Mouse (Mus musculus) kidney, embryonic 16.5 days (tissue): ENCODE results near the gene Ell. TPM values are rescaled to one million over a fixed set of nuclear protein-coding genes. Genes with fewer than 3 reads are reported as not detected.

Source experiments
- ATAC-seq: fragments of 200-750 bp; cut with Nextera tagmentation; 2 replicates; pipeline ENCODE4 v1.8.0; 2017; ENCODE audit warnings: moderate TSS enrichment; ENCODE audit not compliant: low FRiP score, low TSS enrichment
- H3K27ac ChIP-seq: fragments of 300-500 bp; sonication (generic); 2 replicates; pipeline ENCODE4 v1.5.1; 2014; ENCODE audit warnings: low read length
- H3K27me3 ChIP-seq: fragments of 300-500 bp; sonication (generic); 2 replicates; pipeline ENCODE4 v1.6.1; 2014; ENCODE audit warnings: low read length, control low read depth, mixed read lengths; ENCODE audit not compliant: insufficient read depth
- H3K36me3 ChIP-seq: fragments of 300-500 bp; sonication (generic); 2 replicates; pipeline ENCODE4 v1.6.1; 2014; ENCODE audit warnings: low read length, control low read depth, mixed read lengths; ENCODE audit not compliant: insufficient read depth
- H3K4me1 ChIP-seq: fragments of 300-500 bp; sonication (generic); 2 replicates; pipeline ENCODE4 v1.6.1; 2014; ENCODE audit warnings: low read length, control low read depth, mixed read lengths; ENCODE audit not compliant: insufficient read depth
- H3K4me2 ChIP-seq: fragments of 300-500 bp; sonication (generic); replicated peaks from 2 replicates; pipeline ENCODE4 v1.6.1; 2014; ENCODE audit warnings: low read depth, low read length
- H3K4me3 ChIP-seq: fragments of 300-500 bp; sonication (generic); 2 replicates; pipeline ENCODE4 v1.5.1; 2014; ENCODE audit warnings: mild to moderate bottlenecking, low read length
- H3K9ac ChIP-seq: fragments of 300-500 bp; sonication (generic); replicated peaks from 2 replicates; pipeline ENCODE4 v1.6.1; 2014; ENCODE audit warnings: low read length
- H3K9me3 ChIP-seq: fragments of 300-500 bp; sonication (generic); 2 replicates; pipeline ENCODE4 v1.6.1; 2016; ENCODE audit warnings: low read length, control low read depth
- WGBS: fragments of 180-500 bp; shearing (Covaris S2); extraction: QIAGEN DNeasy Blood & Tissue Kit; methylation state at CpG from one replicate; pipeline ENCODE4 v1.1.7; 2014; 5-methylcytosine and 5-hydroxymethylcytosine counted together
- polyA plus RNA-seq: library from polyadenylated mRNA; unstranded; fragments of >200 nt; fragmentation: Nextera tagmentation; extraction: Ambion mirVana; gene quantifications from 2 replicates; pipeline ENCODE4 v1.2.1, GENCODE M21; 2015

Ell gene
- polyA plus RNA-seq, 1 experiment from 2014 or later = 24.1 TPM

DNA sequence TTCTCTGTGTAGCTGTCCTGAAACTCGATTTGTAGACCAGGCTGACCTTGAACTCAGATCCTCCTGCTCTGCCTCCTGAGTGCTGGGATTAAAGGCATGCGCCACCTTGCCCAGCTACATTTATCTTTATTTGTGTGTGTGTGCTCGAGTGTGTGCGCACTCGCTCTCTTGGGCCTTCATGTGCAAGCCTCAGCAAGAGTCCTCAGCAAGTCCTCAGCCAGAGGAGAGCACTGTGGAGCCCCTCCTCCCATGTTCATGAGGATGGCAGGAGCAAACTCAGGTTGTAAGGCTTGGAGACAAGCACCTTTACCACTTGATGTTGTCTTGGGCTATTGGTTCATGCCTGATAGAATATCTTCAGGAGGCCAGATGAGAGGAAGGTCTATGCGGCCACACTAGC, 8.5 kb downstream of the Ell start:
- Histone ChIP-seq H3K9me3 (no peaks in the 10 kb centered on the region), H3K36me3 (0 out of 2 replicates have a peak, but pooled peaks cover 2% of the 10 kb centered on the region), H3K4me2 (no peak overlapping the region), H3K27ac (0 out of 2 replicates have a peak overlapping the region, but pooled peaks have one; percentile 18), H3K27me3 (no peaks in the 10 kb centered on the region), H3K4me3 (no peak overlapping the region), H3K9ac (no peak overlapping the region), H3K4me1 (peaks cover 23% of the 10 kb centered on the region)
- no peak for ATAC-seq
- 84% methylated on average over 6 of the region's 6 CpGs for WGBS

DNA sequence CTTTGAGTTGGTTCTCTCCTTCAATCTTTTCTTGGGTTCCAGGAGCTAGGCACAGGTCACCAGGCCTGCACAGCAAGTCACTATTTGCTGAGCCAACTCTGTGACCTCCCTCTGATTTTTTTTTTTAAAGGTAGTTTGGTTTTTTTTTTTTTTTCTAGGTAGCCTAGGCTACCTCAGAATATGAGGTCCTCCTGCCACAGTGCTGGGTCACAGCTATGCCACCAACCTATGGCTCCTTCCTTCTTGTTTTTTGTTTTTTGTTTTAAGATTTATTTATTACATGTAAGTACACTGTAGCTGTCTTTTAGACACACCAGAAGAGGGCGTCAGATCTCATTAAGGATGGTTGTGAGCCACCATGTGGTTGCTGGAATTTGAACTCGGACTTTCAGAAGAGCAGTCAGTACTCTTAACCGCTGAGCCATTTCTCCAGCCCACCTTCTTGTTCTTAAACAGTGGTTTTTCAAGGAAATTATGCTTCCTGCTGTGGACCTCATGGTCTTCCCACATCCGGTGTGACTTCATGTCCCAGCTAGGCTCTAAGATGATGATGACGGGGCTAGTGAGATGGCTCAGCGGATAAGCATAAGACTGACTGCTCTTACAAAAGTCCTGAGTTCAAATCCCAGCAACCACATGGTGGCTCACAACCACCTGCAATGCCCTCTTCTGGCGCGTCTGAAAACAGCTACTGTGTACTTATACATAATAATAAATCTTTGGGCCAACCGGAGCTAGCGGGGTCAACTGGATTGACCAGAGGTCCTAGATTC, 10.3 kb downstream of the Ell start:
- Histone ChIP-seq H3K27ac (no peak overlapping the region), H3K9me3 (no peaks in the 10 kb centered on the region), H3K4me1 (peaks cover 30% of the 10 kb centered on the region), H3K9ac (no peak overlapping the region), H3K4me3 (no peak overlapping the region), H3K4me2 (no peak overlapping the region), H3K36me3 (no peaks in the 10 kb centered on the region), H3K27me3 (no peaks in the 10 kb centered on the region)
- no peak for ATAC-seq
- WGBS = 89% methylated on average over 10 of the region's 10 CpGs

DNA sequence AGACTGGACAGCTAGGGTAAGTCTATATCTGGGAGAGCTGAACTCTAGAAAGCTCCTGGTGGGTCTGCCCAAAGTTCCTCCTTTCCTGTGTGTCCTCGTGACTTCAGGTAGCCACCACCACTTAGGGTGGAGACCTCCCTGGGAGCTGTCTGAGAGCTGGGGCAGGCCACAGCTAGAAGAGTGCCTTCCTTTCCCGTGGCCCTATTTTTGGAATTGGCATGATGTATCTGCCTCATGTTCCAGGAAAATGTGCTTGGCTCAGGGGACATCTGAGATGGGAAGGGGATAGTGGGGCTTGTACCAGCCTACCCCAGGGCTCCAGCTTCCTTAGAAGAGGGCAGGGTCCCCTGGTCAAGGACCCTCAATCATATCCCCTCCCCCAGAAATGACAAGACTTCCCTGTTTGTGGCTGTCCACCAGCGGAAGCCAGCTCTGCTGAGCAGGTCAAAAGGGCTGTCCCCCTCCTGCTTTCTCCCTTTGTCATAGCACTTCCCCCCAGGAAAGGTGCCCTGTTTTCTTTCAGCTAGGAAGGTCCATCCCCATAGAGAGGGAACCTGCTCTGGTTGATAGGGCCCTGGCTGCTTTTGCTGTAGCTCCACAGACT, 12.4 kb downstream of the Ell start:
- ATAC-seq = no peak; the same call in 1 of the 2 replicates
- Histone ChIP-seq H3K9me3 (no peaks in the 10 kb centered on the region), H3K27ac (peak overlapping the region; percentile 32; the same call in 1 of the 2 replicates), H3K9ac (0 out of 2 replicates have a peak overlapping the region, but pooled peaks have one; percentile 12), H3K4me3 (no peak overlapping the region), H3K4me2 (no peak overlapping the region), H3K4me1 (peaks cover 24% of the 10 kb centered on the region; the same call in 1 of the 2 replicates), H3K27me3 (no peaks in the 10 kb centered on the region), H3K36me3 (no peaks in the 10 kb centered on the region)
- WGBS = 47% methylated on average over 3 of the region's 3 CpGs

DNA sequence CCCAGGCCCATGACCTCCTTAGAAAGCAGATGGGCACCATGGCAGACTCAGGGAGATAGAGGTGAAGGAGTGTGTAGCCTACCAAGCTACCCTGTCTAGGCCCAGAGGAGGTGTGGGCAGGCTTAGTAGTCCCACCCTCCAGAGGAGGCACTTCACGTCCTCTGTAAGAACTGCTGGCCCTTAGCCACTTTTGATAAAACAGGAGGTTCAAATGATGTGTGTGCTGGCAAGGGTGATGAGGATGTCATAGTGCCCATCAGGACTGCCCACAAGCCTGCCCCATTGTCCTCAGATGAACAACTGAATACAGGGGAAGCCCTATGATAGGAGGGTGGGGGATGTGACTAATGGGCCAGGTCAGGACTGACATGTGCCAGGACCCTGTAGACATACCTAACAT, 13.6 kb downstream of the Ell start:
- H3K4me1 ChIP-seq = peaks cover 24% of the 10 kb centered on the region; the same call in 1 of the 2 replicates
- H3K4me2 ChIP-seq = no peak overlapping the region
- H3K4me3 ChIP-seq = no peak overlapping the region
- no peak overlapping the region for H3K27ac ChIP-seq
- ATAC-seq = 0 out of 2 replicates have a peak, but pooled peaks have one; percentile 39
- no peaks in the 10 kb centered on the region for H3K36me3 ChIP-seq
- no peaks in the 10 kb centered on the region for H3K9me3 ChIP-seq
- no peaks in the 10 kb centered on the region for H3K27me3 ChIP-seq
- H3K9ac ChIP-seq = no peak overlapping the region
- WGBS = 48% methylated on average over 1 of the region's 1 CpGs

DNA sequence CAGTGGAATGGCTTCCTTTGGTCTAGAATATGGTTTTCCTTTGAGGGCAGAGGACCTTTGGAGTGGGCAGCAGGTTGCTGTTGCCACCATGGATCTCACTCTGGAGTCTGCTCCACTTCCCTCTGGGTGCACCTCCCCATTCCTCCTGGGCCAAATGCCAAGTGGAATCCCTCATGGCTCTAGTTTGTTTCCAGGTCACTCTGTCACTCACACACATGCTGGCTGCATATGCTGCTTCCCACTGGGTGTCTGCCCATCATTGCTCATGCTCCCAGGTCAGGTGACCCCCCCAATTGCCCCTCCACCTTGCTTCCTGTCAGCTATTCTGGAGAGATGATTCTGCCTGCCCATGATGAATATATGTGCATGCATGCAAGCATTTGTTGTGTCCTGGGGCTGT, 14.5 kb downstream of the Ell start:
- no peak overlapping the region for H3K9ac ChIP-seq
- H3K4me3 ChIP-seq = no peak overlapping the region
- no peak for ATAC-seq
- H3K27ac ChIP-seq = no peak overlapping the region
- H3K27me3 ChIP-seq = no peaks in the 10 kb centered on the region
- H3K9me3 ChIP-seq = no peaks in the 10 kb centered on the region
- no peak overlapping the region for H3K4me2 ChIP-seq
- H3K36me3 ChIP-seq = no peaks in the 10 kb centered on the region
- H3K4me1 ChIP-seq = peaks cover 28% of the 10 kb centered on the region; the same call in 1 of the 2 replicates

DNA sequence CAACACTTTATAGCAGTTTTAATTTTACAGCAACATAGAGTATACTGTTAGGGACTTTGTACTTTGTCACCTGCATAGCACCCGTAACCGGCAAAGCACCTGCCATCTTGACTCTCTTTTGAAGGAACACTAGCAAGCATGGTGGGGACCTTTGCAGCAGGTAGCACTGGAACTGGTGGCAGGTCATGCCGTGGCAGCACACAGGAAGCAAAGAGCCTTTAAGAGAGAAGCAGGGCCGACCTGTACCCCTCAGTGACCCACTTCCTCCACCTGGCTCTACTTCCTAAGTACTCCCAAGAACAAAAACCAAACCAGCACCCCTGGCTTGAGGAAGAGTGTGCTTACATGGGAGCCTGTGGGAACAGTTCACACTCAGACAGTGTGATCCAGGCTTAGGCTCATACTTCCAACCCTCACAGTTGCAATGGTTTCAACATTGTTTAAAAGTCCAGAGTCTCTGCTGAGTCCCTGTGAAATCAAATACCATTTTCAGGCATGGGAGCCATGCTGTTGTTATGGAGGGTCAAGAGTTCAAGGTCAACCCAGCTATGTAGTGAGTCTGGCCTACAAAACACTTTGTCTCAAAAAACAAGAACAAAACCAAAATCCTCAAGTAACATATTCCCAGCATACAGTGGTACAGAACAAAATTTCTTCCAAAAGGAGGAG, 16.0 kb downstream of the Ell start:
- H3K4me1 ChIP-seq = peaks cover 37% of the 10 kb centered on the region
- H3K4me2 ChIP-seq = no peak overlapping the region
- WGBS = 82% methylated on average over 4 of the region's 4 CpGs

DNA sequence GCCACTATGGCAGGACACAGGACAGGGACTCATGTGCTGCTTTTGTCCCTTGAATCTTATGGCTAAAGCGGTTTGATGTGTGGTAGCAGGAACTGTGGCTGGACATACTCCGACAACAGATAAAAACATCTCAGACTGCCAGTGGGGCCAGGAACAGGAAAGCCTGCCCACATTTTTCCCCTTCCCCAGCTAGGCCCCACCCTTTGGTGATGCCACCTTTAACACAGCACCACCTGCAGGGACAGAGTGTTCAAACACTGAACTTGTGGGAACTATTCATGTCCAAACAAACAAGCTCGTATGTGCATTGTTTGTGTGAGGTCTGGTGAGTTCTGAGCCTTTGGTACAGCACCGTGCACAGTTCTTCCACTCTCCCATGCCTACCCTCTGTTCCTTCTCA, 19.1 kb downstream of the Ell start:
- Histone ChIP-seq H3K4me3 (no peak overlapping the region), H3K27ac (no peak overlapping the region), H3K27me3 (no peaks in the 10 kb centered on the region), H3K9ac (0 out of 2 replicates have a peak overlapping the region, but pooled peaks have one; percentile 7), H3K9me3 (no peaks in the 10 kb centered on the region), H3K4me2 (no peak overlapping the region), H3K4me1 (peaks cover 37% of the 10 kb centered on the region), H3K36me3 (no peaks in the 10 kb centered on the region)
- no peak for ATAC-seq
- WGBS = 65% methylated on average over 4 of the region's 4 CpGs

More for the DNA sequence above, 16.0 kb downstream of the Ell start:
- H3K4me3 ChIP-seq = no peak overlapping the region
- H3K9me3 ChIP-seq = no peaks in the 10 kb centered on the region
- no peak for ATAC-seq
- H3K27me3 ChIP-seq = no peaks in the 10 kb centered on the region
- H3K27ac ChIP-seq = no peak overlapping the region
- H3K9ac ChIP-seq = no peak overlapping the region
- no peaks in the 10 kb centered on the region for H3K36me3 ChIP-seq

DNA sequence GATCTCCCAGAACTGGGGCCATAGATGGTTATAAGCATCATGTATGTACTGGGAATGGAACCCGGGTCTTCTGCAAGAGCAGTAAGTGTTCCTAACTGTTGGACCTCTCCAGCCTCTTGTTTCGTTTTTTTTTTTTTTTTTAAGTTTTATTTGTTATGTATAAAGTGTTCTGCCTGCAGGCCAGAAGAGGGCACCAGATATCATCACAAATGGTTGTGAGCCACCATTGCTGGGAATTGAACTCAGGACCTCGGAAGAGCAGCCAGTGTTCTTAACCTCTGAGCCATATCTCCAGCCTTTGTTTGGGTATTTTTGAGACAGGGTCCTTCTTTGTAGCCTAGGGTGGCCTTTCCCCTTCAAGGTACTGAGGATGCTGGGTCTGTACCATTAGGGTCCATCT, 19.7 kb downstream of the Ell start:
- no peak overlapping the region for H3K4me3 ChIP-seq
- H3K9me3 ChIP-seq = no peaks in the 10 kb centered on the region
- ATAC-seq = no peak
- no peaks in the 10 kb centered on the region for H3K27me3 ChIP-seq
- WGBS = 79% methylated on average over 3 of the region's 3 CpGs
- H3K9ac ChIP-seq = no peak overlapping the region
- peaks cover 31% of the 10 kb centered on the region for H3K4me1 ChIP-seq
- H3K4me2 ChIP-seq = no peak overlapping the region
- no peaks in the 10 kb centered on the region for H3K36me3 ChIP-seq
- no peak overlapping the region for H3K27ac ChIP-seq

DNA sequence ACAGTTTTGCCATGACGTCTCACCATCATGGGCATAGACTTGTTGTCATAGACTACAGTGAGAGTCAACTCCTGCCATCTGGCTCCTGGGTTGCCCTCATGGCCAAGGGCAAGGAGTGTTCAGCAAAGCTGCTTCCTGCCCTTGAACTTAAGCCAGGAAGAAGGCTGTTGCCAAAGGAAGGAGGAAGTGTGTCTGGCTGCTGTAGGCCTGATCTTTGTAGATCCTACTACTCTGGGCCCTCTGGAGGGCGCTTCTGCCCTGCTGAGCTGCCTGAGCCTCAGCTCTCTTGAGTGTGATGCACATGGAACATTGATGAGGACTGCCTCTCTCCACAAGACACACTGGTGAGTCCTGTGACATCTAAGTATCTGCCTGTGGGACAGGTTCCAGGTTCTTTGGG, 20.8 kb downstream of the Ell start:
- WGBS = 70% methylated on average over 2 of the region's 2 CpGs
- peak; percentile 60; the same call in 1 of the 2 replicates for ATAC-seq
- Histone ChIP-seq H3K9ac (no peak overlapping the region), H3K9me3 (no peaks in the 10 kb centered on the region), H3K4me3 (no peak overlapping the region), H3K27me3 (no peaks in the 10 kb centered on the region), H3K36me3 (no peaks in the 10 kb centered on the region), H3K4me2 (no peak overlapping the region), H3K4me1 (peaks cover 41% of the 10 kb centered on the region), H3K27ac (peak overlapping the region; percentile 75; the same call in 1 of the 2 replicates)
